Mouse (Mus musculus): ENCODE measurements around the gene Tmem35b. TPM values are rescaled to one million over a fixed set of nuclear protein-coding genes. Genes with fewer than 3 reads are reported as not detected.

Tmem35b gene
- polyA plus RNA-seq, 1 experiment from 2014 or later: 15.5 TPM

- ATAC-seq (ENCODE audit: low FRiP score): no peak
- Histone ChIP-seq H3K27ac (no peak overlapping the region), H3K9me3 (no peaks in the 10 kb centered on the region), H3K4me3 (replicated peaks) (no peak overlapping the region), H3K27me3 (no peaks in the 10 kb centered on the region), H3K36me3 (replicated peaks) (no peaks in the 10 kb centered on the region), H3K4me1 (peaks cover 8% of the 10 kb centered on the region; the same call in 1 of the 2 replicates), H3K9ac (no peak overlapping the region), H3K4me2 (no peak overlapping the region)
- WGBS: 49% methylated on average over 1 of the region's 1 CpGs
These were observed 11.2 kb downstream of the Tmem35b start for GRCm38 (mm10) chr4:127134687-127135086.

- Histone ChIP-seq H3K4me2 (no peak overlapping the region), H3K9ac (no peak overlapping the region), H3K4me3 (replicated peaks) (no peak overlapping the region), H3K27me3 (no peaks in the 10 kb centered on the region), H3K9me3 (no peaks in the 10 kb centered on the region), H3K4me1 (peaks cover 8% of the 10 kb centered on the region; the same call in 1 of the 2 replicates), H3K27ac (no peak overlapping the region), H3K36me3 (replicated peaks) (no peaks in the 10 kb centered on the region)
- 86% methylated on average over 5 of the region's 5 CpGs for whole genome bisulfite sequencing
- no peak for ATAC-seq (ENCODE audit: low FRiP score)
These were observed 14.1 kb downstream of the Tmem35b start for GRCm38 (mm10) chr4:127137591-127137990.

DNA sequence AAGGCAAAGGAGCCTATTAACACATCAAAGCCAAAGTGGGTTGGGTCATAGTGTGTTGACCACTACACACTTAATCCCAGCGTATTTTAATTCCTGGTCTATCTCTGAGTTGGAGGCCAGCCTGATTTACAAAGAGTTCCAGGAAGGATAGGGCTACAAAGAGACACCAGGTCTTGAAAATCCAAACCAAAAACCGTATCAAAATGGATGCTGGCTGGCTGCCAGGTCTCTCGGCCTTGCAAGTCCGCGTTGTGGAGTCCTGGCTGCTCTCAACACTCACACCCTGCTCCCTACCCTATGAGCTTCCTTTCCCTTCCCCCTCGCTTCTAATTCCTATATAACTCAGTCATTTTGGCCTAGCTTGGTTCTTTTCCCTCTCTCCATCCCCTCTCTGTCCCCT lies 15.0 kb downstream of the Tmem35b start:
- ATAC-seq (ENCODE audit: low FRiP score): no peak
- no peak overlapping the region for H3K4me2 ChIP-seq
- no peak overlapping the region for H3K4me3 ChIP-seq (replicated peaks)
- peaks cover 8% of the 10 kb centered on the region; the same call in 1 of the 2 replicates for H3K4me1 ChIP-seq
- no peaks in the 10 kb centered on the region for H3K27me3 ChIP-seq
- H3K9ac ChIP-seq: no peak overlapping the region
- WGBS: 39% methylated on average over 6 of the region's 6 CpGs
- H3K27ac ChIP-seq: no peak overlapping the region
- no peaks in the 10 kb centered on the region for H3K36me3 ChIP-seq (replicated peaks)
- no peaks in the 10 kb centered on the region for H3K9me3 ChIP-seq

GRCm38 (mm10) chr4:127150031-127150430 lies 26.5 kb downstream of the Tmem35b start:
- Histone ChIP-seq H3K4me3 (replicated peaks) (no peak overlapping the region), H3K9me3 (no peaks in the 10 kb centered on the region), H3K9ac (no peak overlapping the region), H3K4me2 (no peak overlapping the region), H3K27me3 (no peaks in the 10 kb centered on the region), H3K36me3 (replicated peaks) (no peaks in the 10 kb centered on the region), H3K27ac (no peak overlapping the region), H3K4me1 (no peaks in the 10 kb centered on the region)
- WGBS: 86% methylated on average over 13 of the region's 13 CpGs
- no peak for ATAC-seq (ENCODE audit: low FRiP score)

DNA sequence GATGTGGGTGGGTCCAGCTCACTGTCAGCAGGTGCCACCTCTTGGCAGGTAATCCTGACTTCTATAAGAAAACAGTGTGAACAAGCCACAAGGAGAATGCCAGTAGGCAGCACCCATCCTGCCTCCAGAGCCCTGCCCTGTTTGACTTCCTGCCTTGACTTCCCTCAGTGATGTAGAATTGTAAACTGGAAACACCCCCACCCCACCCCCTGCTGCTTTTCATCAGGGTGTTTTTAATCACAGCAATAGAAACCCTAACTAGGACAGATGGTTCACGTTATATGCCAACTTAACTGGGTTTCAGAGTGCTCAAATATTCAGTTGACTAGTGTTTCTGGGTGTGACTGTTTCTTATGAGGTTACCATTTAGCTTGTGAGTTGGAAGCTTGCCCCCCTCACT lies 29.9 kb downstream of the Tmem35b start:
- H3K27ac ChIP-seq: no peak overlapping the region
- no peaks in the 10 kb centered on the region for H3K36me3 ChIP-seq (replicated peaks)
- WGBS: 54% methylated on average over 1 of the region's 1 CpGs
- ATAC-seq (ENCODE audit: low FRiP score): no peak
- H3K4me3 ChIP-seq (replicated peaks): no peak overlapping the region
- H3K4me1 ChIP-seq: no peaks in the 10 kb centered on the region
- no peak overlapping the region for H3K4me2 ChIP-seq
- no peak overlapping the region for H3K9ac ChIP-seq
- no peaks in the 10 kb centered on the region for H3K9me3 ChIP-seq
- H3K27me3 ChIP-seq: no peaks in the 10 kb centered on the region

GRCm38 (mm10) chr4:127155757-127156156 lies 32.3 kb downstream of the Tmem35b start:
- no peaks in the 10 kb centered on the region for H3K9me3 ChIP-seq
- WGBS: 60% methylated on average over 5 of the region's 5 CpGs
- no peaks in the 10 kb centered on the region for H3K27me3 ChIP-seq
- no peak overlapping the region for H3K27ac ChIP-seq
- no peak overlapping the region for H3K4me3 ChIP-seq (replicated peaks)
- no peak overlapping the region for H3K4me2 ChIP-seq
- ATAC-seq (ENCODE audit: low FRiP score): no peak
- no peaks in the 10 kb centered on the region for H3K36me3 ChIP-seq (replicated peaks)
- no peak overlapping the region for H3K9ac ChIP-seq
- no peaks in the 10 kb centered on the region for H3K4me1 ChIP-seq

DNA sequence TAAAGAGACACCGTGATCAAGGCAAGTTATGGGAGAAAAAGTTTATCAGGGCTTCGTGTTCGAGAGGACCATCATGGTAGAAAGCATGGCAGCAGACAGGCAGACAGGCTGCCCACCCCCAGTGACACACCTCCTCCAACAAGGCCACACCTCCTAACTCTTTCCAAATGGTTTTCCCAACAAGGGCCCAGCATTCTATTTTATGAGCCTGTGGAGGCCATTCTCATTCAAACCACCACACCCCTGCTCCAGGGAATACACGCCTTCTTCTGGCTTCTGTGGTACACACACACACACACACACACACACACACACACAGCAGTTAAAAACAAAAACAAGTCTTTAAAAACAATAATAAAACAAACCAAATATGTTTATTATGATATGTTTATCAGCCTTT lies 34.3 kb downstream of the Tmem35b start:
- no peak overlapping the region for H3K4me3 ChIP-seq (replicated peaks)
- no peaks in the 10 kb centered on the region for H3K4me1 ChIP-seq
- WGBS: 87% methylated on average over 4 of the region's 4 CpGs

DNA sequence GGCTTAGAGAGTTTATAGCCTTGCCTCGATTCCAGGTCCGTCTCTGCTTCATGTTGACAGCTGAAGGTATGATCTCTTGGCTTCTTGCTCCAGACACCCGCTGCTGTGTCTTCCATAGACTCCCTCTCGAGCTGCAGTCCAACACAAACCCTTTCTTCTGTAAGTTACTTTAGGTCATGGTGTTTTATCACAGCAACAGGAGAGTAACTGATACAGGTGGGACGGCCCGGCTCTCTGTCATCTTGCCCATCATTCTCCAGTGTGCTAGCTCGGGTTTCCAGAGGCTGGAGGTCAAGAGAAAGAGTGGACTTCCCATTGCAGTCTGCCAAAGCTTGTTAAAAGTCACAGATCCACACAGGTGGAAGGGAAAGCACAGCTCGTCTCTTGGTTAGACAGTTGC lies 40.4 kb downstream of the Tmem35b start:
- Histone ChIP-seq H3K36me3 (replicated peaks) (no peaks in the 10 kb centered on the region), H3K4me2 (no peak overlapping the region), H3K4me1 (peaks cover 8% of the 10 kb centered on the region), H3K27me3 (peaks cover 29% of the 10 kb centered on the region), H3K27ac (no peak overlapping the region), H3K9me3 (no peaks in the 10 kb centered on the region), H3K9ac (no peak overlapping the region), H3K4me3 (replicated peaks) (no peak overlapping the region)
- no peak for ATAC-seq (ENCODE audit: low FRiP score)
- WGBS: 68% methylated on average over 8 of the region's 8 CpGs

More for the DNA sequence above, 34.3 kb downstream of the Tmem35b start:
- Histone ChIP-seq H3K4me2 (no peak overlapping the region), H3K27me3 (no peaks in the 10 kb centered on the region), H3K9ac (no peak overlapping the region), H3K27ac (no peak overlapping the region), H3K9me3 (no peaks in the 10 kb centered on the region), H3K36me3 (replicated peaks) (no peaks in the 10 kb centered on the region)
- no peak for ATAC-seq (ENCODE audit: low FRiP score)

DNA sequence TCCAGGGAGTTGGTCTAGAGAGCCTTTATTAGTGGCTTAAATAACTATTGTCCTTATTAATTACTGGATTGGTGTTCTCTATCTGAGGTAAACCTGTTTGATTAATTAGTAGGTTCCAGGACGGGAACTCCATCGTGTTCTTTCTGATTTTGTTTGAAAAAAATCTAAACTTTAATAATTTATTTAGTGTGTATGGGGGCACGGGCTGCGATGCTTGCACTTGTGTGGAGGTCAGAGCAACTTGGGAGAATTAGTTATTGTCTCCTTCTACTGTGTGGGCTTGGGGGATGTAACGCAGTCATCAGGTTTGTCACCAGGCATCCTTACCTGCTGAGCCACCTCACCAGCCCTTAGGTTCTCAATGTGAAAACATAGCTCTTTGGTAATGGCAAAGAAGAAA lies 43.6 kb downstream of the Tmem35b start:
- H3K9ac ChIP-seq: no peak overlapping the region
- H3K27ac ChIP-seq: no peak overlapping the region
- WGBS: 72% methylated on average over 5 of the region's 5 CpGs
- no peaks in the 10 kb centered on the region for H3K9me3 ChIP-seq
- H3K27me3 ChIP-seq: peaks cover 53% of the 10 kb centered on the region
- H3K4me2 ChIP-seq: no peak overlapping the region
- no peak for ATAC-seq (ENCODE audit: low FRiP score)
- peaks cover 32% of the 10 kb centered on the region for H3K4me1 ChIP-seq
- H3K36me3 ChIP-seq (replicated peaks): no peaks in the 10 kb centered on the region
- no peak overlapping the region for H3K4me3 ChIP-seq (replicated peaks)

GRCm38 (mm10) chr4:127167731-127168130 lies 44.2 kb downstream of the Tmem35b start:
- H3K4me2 ChIP-seq: peak overlapping the region; percentile 98
- H3K9me3 ChIP-seq: no peaks in the 10 kb centered on the region
- H3K9ac ChIP-seq: no peak overlapping the region
- H3K4me1 ChIP-seq: peaks cover 38% of the 10 kb centered on the region
- no peak for ATAC-seq (ENCODE audit: low FRiP score)
- H3K4me3 ChIP-seq (replicated peaks): peak overlapping the region; percentile 75
- 20% methylated on average over 8 of the region's 8 CpGs for WGBS
- H3K27me3 ChIP-seq: peaks cover 59% of the 10 kb centered on the region
- no peak overlapping the region for H3K27ac ChIP-seq
- no peaks in the 10 kb centered on the region for H3K36me3 ChIP-seq (replicated peaks)

DNA sequence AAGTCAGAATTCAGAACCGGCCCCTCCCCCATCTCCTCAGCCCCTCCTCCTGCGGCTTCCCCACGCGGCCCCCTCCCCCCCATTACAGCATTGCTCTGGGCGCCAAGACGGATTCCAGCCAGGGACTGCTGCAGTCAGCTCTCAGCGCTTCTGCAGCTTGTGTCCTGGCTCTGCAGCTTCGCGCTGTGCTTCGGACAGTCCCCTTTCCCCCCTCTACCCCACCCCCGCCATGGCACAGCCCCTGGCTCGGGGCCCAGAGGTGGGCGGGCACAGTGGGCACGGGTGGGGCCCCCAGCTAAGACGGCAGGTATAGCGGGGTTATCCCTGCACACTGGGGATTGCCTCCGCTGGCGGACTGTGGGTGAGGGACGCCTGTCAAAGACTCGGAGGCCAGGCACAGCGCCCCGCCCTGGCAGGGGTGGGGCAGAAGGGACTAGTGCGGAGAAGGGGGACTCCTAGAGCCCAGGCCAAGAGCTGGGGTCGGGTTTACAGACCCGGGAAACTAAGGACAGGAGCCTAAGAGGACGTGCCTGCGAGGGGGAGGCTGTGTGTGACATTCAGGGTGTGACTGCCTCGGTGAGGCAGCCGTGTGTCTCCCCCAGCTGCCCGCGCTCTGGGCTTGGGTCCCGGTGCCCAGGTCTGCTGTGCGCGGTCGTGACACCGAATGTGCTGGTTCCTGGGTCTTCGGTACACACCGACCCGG lies 44.9 kb downstream of the Tmem35b start:
- peaks cover 44% of the 10 kb centered on the region for H3K4me1 ChIP-seq
- no peaks in the 10 kb centered on the region for H3K36me3 ChIP-seq (replicated peaks)
- peak; percentile 79 for ATAC-seq (ENCODE audit: low FRiP score)
- H3K9me3 ChIP-seq: no peaks in the 10 kb centered on the region
- peak overlapping the region; percentile 98 for H3K4me2 ChIP-seq
- WGBS: under 1% methylated on average over 39 of the region's 39 CpGs
- H3K27ac ChIP-seq: peak overlapping the region; percentile 59
- peaks cover 65% of the 10 kb centered on the region for H3K27me3 ChIP-seq
- peak overlapping the region; percentile 81 for H3K9ac ChIP-seq
- peak overlapping the region; percentile 75 for H3K4me3 ChIP-seq (replicated peaks)

DNA sequence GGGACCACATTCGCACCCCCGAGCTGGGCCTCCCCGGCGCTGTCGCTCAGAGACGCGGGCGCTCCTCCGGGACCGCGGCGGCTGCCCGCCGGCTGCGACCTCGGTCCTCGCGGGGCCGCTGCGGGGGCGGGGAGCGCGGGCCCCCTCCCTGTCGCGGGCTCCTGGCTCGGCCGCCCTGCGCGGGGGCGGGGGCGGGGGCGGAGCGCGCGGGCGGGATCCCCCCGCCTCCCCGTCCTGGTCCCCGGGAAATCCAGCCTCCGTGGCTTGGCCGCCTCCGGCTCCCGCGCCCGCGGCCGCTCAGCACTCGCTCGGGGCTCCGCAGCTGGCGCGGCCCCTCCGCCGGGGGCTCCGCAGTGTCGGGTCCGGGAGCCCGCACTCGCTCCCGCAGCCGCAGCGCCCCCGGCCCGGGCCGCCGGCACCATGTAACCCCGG lies 45.4 kb downstream of the Tmem35b start, which contains the start of gene Dlgap3:
Dlgap3 (plus strand) TSS at position 291 of the 432 bp plus-strand sequence.
- H3K4me2 ChIP-seq: peak within 1 kb of the TSS; percentile 98
- H3K27me3 ChIP-seq: peaks cover 71% of the 10 kb centered on the region
- ATAC-seq (ENCODE audit: low FRiP score): peak; percentile 72
- H3K4me1 ChIP-seq: peaks cover 46% of the 10 kb centered on the region
- H3K9ac ChIP-seq: peak within 1 kb of the TSS; percentile 81
- H3K4me3 ChIP-seq (replicated peaks): peak within 1 kb of the TSS; percentile 75
- no peaks in the 10 kb centered on the region for H3K36me3 ChIP-seq (replicated peaks)
- WGBS: under 1% methylated on average over 50 of the region's 67 CpGs
- H3K27ac ChIP-seq: peak within 1 kb of the TSS; percentile 59
- H3K9me3 ChIP-seq: no peaks in the 10 kb centered on the region

All from forebrain, embryonic 12.5 days (tissue).